Mouse (Mus musculus) 416B (cell line): Measurements from ENCODE around the gene Zfp771.

ENCODE experiments used
- DNase-seq: peaks from one replicate; pipeline ENCODE4 v3.0.0; 2011; ENCODE audit warnings: low read depth

Zfp771 gene

GRCm38 (mm10) chr7:127253821-127254769 lies 10.0 kb downstream of the Zfp771 start:
- DNase-seq: no peak

GRCm38 (mm10) chr7:127255008-127255407 lies 10.9 kb downstream of the Zfp771 start:
- peak; percentile 70 for DNase-seq

- DNase-seq: no peak
These were observed 11.9 kb downstream of the Zfp771 start for GRCm38 (mm10) chr7:127255965-127256364.

- DNase-seq: no peak
These were observed 12.4 kb downstream of the Zfp771 start for GRCm38 (mm10) chr7:127256518-127256917.

- DNase-seq: peak; percentile 42
These were observed 15.3 kb downstream of the Zfp771 start for GRCm38 (mm10) chr7:127259186-127259905.

- DNase-seq: peak; percentile 100
These were observed 16.4 kb downstream of the Zfp771 start, which contains the start of gene Dctpp1 for GRCm38 (mm10) chr7:127260309-127261111. Dctpp1 (minus strand) TSS chr7:127260709.

GRCm38 (mm10) chr7:127262218-127262961 lies 18.3 kb downstream of the Zfp771 start:
- no peak for DNase-seq

- DNase-seq: no peak
These were observed 19.5 kb downstream of the Zfp771 start for GRCm38 (mm10) chr7:127263526-127263925.

- DNase-seq: peak; percentile 92
These were observed 26.2 kb downstream of the Zfp771 start for GRCm38 (mm10) chr7:127270256-127270655.

- DNase-seq: no peak
These were observed 26.6 kb downstream of the Zfp771 start for GRCm38 (mm10) chr7:127270666-127271065.

- no peak for DNase-seq
These were observed 27.0 kb downstream of the Zfp771 start for GRCm38 (mm10) chr7:127271093-127271492.

GRCm38 (mm10) chr7:127272566-127272965 lies 28.5 kb downstream of the Zfp771 start:
- no peak for DNase-seq

GRCm38 (mm10) chr7:127273118-127273923 lies 29.2 kb downstream of the Zfp771 start:
- no peak for DNase-seq

- peak; percentile 98 for DNase-seq
These were observed 30.1 kb downstream of the Zfp771 start, which contains the start of gene Sephs2 for GRCm38 (mm10) chr7:127273925-127274789. Sephs2 (minus strand) TSS chr7:127274055.

GRCm38 (mm10) chr7:127276519-127276961 lies 32.5 kb downstream of the Zfp771 start:
- no peak for DNase-seq

- peak; percentile 81 for DNase-seq
These were observed 34.2 kb downstream of the Zfp771 start for GRCm38 (mm10) chr7:127278311-127278710.

- DNase-seq: no peak
These were observed 36.0 kb downstream of the Zfp771 start for GRCm38 (mm10) chr7:127280092-127280491.

GRCm38 (mm10) chr7:127281114-127281513 lies 37.0 kb downstream of the Zfp771 start:
- peak; percentile 93 for DNase-seq

GRCm38 (mm10) chr7:127282190-127282589 lies 38.1 kb downstream of the Zfp771 start:
- DNase-seq: no peak
